ENCODE assay signal across 19 mouse cellular contexts in the genomic region with DNA sequence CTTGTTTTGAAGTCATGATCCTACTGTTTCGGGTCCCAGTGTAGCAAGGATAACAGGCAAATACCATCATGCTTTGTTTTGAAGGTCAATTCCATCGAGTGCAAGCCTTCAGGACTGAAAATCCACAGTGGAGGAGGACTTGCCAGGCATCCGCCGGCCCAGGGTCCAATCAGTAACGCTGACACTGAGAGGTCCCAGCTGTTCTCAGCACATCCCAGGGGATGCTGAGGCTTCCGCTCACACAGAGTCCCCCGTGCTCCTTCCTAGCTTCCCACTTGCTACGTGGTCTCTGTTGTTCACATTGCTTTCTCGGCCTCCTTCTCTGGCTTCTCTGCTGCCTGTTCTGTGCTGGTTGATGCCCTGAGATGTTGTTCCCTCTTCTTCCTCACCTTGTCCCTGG. TPM values are rescaled to one million over a fixed set of nuclear protein-coding genes. Genes with fewer than 3 reads are reported as not detected.
DNase-seq lines count a peak whose midpoint lies in the region; ATAC-seq lines count a peak whose summit lies in the region.
"Had no signal": no experiment of that assay in that cellular context is flagged by ENCODE, and none has a peak within 500 bp of the region (broad histone marks: within the 10 kb centered on the region; RNA-seq: fewer than 3 reads in every experiment).

No protein-coding gene starts in this region.

- H3K4me1 ChIP-seq in heart, embryonic 12.5 days (replicated peaks): no peaks in the 10 kb centered on the region
- no peaks in the 10 kb centered on the region for H3K4me1 ChIP-seq in lung, embryonic 15.5 days
- H3K4me1 ChIP-seq: limb, embryonic 10.5 days; stomach, embryonic 15.5 days had no signal

- H3K27me3 ChIP-seq in heart, embryonic 12.5 days (replicated peaks): peaks cover 9% of the 10 kb centered on the region; the same call in 1 of the 2 replicates
- H3K27me3 ChIP-seq in lung, embryonic 15.5 days: no peaks in the 10 kb centered on the region
- H3K27me3 ChIP-seq: CH12.LX; stomach, embryonic 15.5 days had no signal

- WGBS in heart, embryonic 12.5 days: 54% methylated on average over 9 of the region's 9 CpGs
- 40% methylated on average over 9 of the region's 9 CpGs for WGBS in lung, embryonic 15.5 days

- no peaks in the 10 kb centered on the region for H3K9me3 ChIP-seq in heart, embryonic 12.5 days (replicated peaks)
- no peaks in the 10 kb centered on the region for H3K9me3 ChIP-seq in lung, embryonic 15.5 days
- H3K9me3 ChIP-seq: limb, embryonic 10.5 days; stomach, embryonic 15.5 days had no signal

- no peak overlapping the region for H3K27ac ChIP-seq in heart, embryonic 12.5 days (ENCODE audit: poor library complexity, severe bottlenecking)
- no peak overlapping the region for H3K27ac ChIP-seq in lung, embryonic 15.5 days
- H3K27ac ChIP-seq: limb, embryonic 10.5 days; stomach, embryonic 15.5 days had no signal

- peak; percentile 98 for DNase-seq in heart, adult 11 months
- DNase-seq in lung, postnatal 14 days: no peak
- DNase-seq in heart, postnatal 14 days: peak; percentile 29 to 59
- DNase-seq in kidney, postnatal 36 days: peak; percentile 6 to 38
- no peak for DNase-seq in adrenal gland, postnatal 4 days (ENCODE audit: low spot score in 2 of 2)
- no peak for DNase-seq in cerebellum, adult 18-20 months
- DNase-seq: cerebellum, adult 11 months; cerebellum, postnatal 25 days; layer of hippocampus, postnatal 36 days; lung, postnatal 36 days; right cerebral cortex, postnatal 14 days had no signal

- H3K9ac ChIP-seq in heart, embryonic 12.5 days: no peak overlapping the region
- no peak overlapping the region for H3K9ac ChIP-seq in lung, embryonic 15.5 days
- H3K9ac ChIP-seq: stomach, embryonic 15.5 days had no signal

- no peaks in the 10 kb centered on the region for H3K36me3 ChIP-seq in heart, embryonic 12.5 days
- H3K36me3 ChIP-seq in lung, embryonic 15.5 days: no peaks in the 10 kb centered on the region
- H3K36me3 ChIP-seq: limb, embryonic 10.5 days; stomach, embryonic 15.5 days had no signal

- no peak overlapping the region for H3K4me2 ChIP-seq in heart, embryonic 12.5 days
- H3K4me2 ChIP-seq in lung, embryonic 15.5 days: no peak overlapping the region
- H3K4me2 ChIP-seq: liver, embryonic 11.5 days; stomach, embryonic 15.5 days had no signal

- intact Hi-C loops in heart, postnatal 14 days (cut with DNase I): no loop called here

- no peak overlapping the region for H3K4me3 ChIP-seq in heart, embryonic 12.5 days
- H3K4me3 ChIP-seq in lung, embryonic 15.5 days: no peak overlapping the region
- H3K4me3 ChIP-seq: erythroblast, embryonic 14.5 days; limb, embryonic 10.5 days; stomach, embryonic 15.5 days had no signal

- no peak for ATAC-seq in heart, embryonic 12.5 days (ENCODE audit: insufficient number of reproducible peaks, low FRiP score)
- 0 out of 2 replicates have a peak, but pooled peaks have one; percentile 35 for ATAC-seq in lung, embryonic 15.5 days (ENCODE audit: borderline replicate concordance, extremely low read depth, low FRiP score, low TSS enrichment)
- ATAC-seq: forebrain, embryonic 14.5 days had no signal

RNA-seq across cellular contexts. Expression of a gene that starts 11.0 kb away (rescaled TPM):
- polyA plus RNA-seq in heart, embryonic 12.5 days (2016; fragmentation: Nextera tagmentation; extraction: Ambion mirVana): 0.37 TPM in 2 replicates
- polyA plus RNA-seq in lung, embryonic 15.5 days (2015; fragmentation: Nextera tagmentation; extraction: Ambion mirVana): 0.87 and 1.1 TPM in 2 replicates
- under 1 TPM; 0.31 to 0.32 TPM for total RNA-seq in heart, postnatal 14 days (2021)
- 1 to 10 TPM; 8.1 to 8.8 TPM for total RNA-seq in adrenal gland, postnatal 4 days (2021)

RNA-seq across cellular contexts. Expression of a gene that starts 53.5 kb away (rescaled TPM):
- polyA plus RNA-seq in heart, embryonic 12.5 days (2016; fragmentation: Nextera tagmentation; extraction: Ambion mirVana): 25.1 and 27.7 TPM in 2 replicates
- 43.8 and 46.1 TPM in 2 replicates for polyA plus RNA-seq in lung, embryonic 15.5 days (2015; fragmentation: Nextera tagmentation; extraction: Ambion mirVana)
- total RNA-seq in heart, postnatal 14 days (2021): 10 to 100 TPM; 15.0 to 15.3 TPM
- 10 to 100 TPM; 25.8 to 26.2 TPM for total RNA-seq in adrenal gland, postnatal 4 days (2021)

Comparison
In these comparisons a context has a peak if more than half of its experiments do, and no peak if none do; other contexts are left out.
1. DNase-seq: peak in heart, adult 11 months (single experiment), heart, postnatal 14 days (2 of 2) and kidney, postnatal 36 days (2 of 2); none in lung, postnatal 14 days (single experiment), adrenal gland, postnatal 4 days (0 of 2) and cerebellum, adult 18-20 months (0 of 2).
2. RNA of a gene that starts 11.0 kb away (total RNA-seq): 8.1 to 8.8 TPM in adrenal gland, postnatal 4 days; 0.31 to 0.32 TPM in heart, postnatal 14 days; every median in the first group is over 4 times any median in the second.